Mouse (Mus musculus): ENCODE data around the gene Phldb3. TPM values are rescaled to one million over a fixed set of nuclear protein-coding genes. Genes with fewer than 3 reads are reported as not detected.
"Not testable (repeated sequence)": the region's sequence is repeated elsewhere in the genome, so short reads cannot be mapped to it uniquely, and the experiment has no call there.

Gene Phldb3
- polyA plus RNA-seq, 1 experiment: 6.8 TPM

DNA sequence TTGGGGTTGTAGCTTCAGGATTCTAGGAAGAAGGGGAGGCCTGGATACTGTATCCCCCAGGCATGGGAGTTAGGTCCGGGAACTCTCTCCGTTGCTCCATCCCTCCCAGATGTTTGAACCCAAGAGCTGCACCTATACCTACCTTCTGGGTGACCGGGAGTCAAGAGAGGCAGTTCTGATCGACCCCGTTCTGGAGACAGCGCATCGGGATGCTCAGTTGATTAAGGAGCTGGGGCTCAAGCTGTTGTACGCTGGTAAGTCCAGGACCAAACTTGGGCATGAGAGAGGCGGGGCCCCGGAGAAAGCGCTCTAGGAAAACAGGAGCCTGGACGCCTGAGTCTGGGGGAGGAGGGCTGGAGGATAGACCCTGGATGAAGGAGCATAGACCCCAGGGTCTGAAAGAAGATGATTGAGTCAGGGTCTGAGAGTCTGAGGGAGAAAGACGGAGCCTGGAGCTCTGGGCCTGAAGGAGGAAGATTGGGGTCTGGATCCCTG is 16.2 kb upstream of the Phldb3 start:
- DNase-seq (ENCODE audit: low spot score): no peak

- DNase-seq (ENCODE audit: low spot score): no peak
These were observed 15.1 kb upstream of the Phldb3 start for GRCm38 (mm10) chr7:24595464-24595863.

- DNase-seq (ENCODE audit: low spot score): no peak
These were observed 12.4 kb upstream of the Phldb3 start for GRCm38 (mm10) chr7:24598121-24598520.

DNA sequence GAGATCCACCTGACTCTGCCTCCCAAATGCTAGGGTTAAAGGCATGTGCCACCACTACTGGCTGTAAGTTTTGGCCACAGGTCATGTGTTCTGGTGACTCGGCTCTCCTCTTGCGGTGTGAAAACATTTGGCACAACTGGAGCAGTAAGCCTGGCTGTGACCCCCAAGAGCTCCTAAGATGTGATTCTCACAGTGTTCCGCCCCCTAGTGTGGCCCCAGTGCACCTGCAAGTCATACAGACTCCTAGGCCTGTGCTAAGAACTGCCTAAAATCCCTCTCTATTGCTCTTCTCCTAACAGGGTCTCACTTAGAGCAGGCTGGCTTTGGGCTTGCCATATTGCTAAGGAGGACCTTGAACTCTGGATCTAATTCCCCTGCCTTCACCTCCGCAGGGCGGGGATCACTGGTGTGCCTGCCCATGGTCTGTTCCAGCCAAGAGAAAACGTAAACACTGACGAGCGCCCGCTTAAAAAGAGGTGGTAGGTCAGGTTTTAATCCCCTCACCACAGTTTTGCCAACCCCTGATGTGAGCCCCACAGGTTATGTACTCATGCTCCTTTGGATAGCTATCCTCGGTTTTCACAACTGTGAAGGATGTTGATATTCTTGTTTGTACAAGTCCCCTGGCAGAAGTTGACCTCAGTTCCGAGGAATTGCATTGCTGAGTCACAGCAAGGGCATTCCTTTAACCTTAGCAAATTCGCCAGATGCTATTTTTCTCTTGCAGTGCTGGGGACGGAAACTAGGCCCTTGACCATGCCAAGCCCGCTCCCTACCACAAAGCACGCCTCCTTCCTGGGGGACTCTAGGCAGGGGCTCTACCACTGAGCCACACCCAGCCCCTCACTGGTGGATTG is 11.1 kb upstream of the Phldb3 start:
- no peak for DNase-seq (ENCODE audit: low spot score)

DNA sequence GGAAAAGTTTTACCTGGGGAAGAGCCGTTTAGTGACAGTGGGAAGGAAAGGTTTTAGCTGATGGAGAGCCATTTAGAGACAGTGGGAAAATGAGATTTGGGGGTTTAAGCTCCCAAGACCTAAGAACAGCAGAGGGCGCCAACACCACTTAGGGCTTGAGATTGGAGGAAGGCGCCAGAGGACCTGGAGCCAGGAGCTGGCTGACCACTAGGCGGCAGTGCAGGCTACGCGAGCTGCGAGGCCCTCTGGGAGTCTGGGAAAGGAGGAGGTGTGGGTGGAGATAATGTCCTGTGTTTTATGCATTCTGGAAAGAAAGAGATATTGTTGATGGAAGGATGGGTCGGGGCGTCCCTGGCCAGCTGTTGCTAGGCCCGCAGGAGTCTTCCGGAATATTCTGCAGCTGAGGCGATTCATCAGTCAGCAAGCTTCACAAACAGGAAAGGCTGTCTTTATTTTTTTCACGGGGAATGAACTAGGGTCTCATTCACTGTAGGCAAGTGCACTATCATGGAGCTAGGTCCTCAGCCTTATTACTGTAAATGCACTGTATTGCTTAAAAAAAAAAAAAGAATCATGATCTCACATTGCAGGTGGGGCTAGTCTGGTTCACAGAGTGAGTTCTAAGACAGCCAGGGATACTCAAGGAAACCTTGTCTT is 9.5 kb upstream of the Phldb3 start:
- DNase-seq (ENCODE audit: low spot score): peak; percentile 89

DNA sequence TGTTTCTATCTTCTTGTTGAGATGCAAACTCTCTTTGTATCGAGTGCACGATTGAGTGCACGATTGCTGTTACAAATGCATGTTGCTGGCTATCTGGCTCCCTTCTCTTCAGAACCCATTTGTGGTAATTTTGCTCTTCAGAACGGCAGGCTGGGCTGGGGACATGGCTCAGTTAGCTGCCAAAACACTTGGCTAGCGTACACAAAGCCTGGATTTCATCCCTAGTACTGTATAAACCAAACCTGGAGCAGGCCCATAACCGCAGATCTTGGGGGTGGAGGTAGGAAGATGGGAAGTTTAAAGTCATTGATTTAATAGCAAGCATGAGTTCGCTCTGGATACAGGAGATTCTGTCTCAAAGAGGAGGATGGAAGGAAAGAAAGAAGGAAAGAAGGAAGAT is 5.0 kb upstream of the Phldb3 start:
- no peak for DNase-seq (ENCODE audit: low spot score)

- DNase-seq (ENCODE audit: low spot score): no peak
These were observed 4.5 kb upstream of the Phldb3 start for GRCm38 (mm10) chr7:24606046-24606445.

GRCm38 (mm10) chr7:24608017-24608416 is 2.5 kb upstream of the Phldb3 start:
- no peak for DNase-seq (ENCODE audit: low spot score)

GRCm38 (mm10) chr7:24608561-24608960 is 2.0 kb upstream of the Phldb3 start:
- no peak for DNase-seq (ENCODE audit: low spot score)

DNA sequence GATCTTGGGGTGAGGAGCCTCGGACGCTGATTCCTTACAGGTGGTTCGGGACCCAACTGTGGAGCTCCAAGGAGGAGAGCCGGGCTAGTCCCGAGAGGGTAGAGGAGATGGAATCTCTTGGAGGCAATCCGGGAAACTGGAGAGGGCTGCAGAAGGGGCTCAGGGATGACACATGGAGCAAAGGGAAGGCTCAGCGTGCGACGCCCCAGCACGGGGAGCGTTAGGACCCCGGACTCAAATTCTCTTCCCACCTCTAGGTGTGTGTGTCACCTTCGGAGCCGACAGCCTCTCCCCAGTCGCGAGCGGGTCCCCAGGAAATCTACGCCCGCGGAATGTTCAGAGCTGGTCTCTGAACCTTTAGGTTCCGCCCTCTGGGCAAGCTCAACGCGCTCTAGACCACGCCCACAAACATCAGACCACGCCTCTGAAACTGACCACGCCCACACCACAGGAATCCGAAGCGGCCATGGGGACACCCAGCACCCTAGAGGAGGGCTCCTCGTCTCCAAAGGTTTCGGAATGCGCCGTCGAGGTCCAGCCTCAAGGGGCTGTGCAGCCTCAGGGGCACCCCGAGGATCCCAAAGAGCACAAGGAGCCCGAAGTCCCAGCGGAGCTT is 424 bp downstream of the Phldb3 start:
- peak; percentile 80 for DNase-seq (ENCODE audit: low spot score)

DNA sequence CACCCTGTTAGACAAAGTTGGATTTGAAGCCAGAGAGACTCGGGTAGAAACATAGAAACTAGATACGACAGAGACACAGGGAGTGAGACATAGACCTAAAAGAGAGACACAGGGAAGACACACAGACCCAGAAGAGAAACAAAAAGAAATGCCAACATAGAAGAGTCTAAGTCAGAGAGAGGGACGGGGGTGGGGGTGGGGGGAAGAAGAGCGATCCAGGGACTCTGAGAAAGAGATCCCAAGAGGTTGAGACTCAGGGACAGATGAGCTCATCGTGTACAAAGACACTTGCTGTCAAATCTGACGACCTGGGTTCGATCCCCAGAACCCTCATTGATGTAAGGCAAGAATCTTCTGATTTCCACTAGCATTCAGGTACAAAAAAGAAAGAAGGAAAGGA is 1.1 kb downstream of the Phldb3 start:
- DNase-seq (ENCODE audit: low spot score): no peak

DNA sequence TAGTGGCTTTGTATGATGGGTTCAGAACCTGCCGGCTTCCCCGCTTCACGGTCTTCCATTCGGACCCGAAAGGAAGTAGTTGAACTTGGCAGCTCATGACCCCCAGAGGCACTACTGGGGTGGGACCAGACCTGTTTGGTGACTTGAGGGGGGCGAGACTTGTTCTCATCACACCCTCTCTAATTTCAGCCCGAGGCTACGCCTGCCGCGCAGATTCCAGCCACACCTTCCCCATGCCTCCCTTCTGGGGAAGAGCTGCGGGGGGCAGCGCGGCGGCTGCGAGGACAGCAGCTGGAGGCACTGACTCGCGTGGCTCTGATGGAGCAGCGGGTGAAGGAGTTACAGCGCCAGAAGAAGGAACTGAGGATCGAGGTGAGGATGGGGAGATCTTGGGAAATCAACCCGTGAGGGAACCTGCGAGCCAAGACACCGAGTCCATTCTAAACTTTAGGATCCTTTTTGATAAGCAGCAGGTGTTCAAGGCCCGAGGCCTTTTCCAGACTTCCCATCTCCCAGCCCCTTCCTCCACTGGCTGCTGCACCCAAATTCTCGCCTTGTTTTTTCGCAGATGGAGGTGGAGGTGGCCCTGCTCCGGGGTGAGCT is 1.8 kb downstream of the Phldb3 start:
- DNase-seq (ENCODE audit: low spot score): no peak

GRCm38 (mm10) chr7:24614816-24615215 is 4.3 kb downstream of the Phldb3 start:
- no peak for DNase-seq (ENCODE audit: low spot score)

DNA sequence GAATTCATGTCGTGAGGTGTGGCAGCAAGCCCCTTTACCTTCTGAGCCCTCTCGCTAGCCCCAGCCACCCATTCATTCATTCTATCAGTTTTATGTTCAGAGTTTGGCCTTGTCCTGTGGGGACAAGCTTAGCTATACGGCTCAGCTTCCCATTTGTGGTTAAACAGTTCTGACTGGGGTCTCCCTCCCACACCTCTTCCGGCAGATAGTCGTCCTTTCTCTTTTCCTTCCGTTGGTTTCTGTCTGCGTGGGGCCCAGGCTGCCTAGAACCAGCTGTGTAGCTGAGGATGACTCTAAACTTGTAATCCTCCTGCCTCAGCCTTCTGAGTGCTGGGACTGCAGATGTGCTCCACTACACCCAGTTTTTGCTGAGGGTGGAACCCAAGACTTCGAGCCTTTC is 7.2 kb downstream of the Phldb3 start:
- DNase-seq (ENCODE audit: low spot score): no peak

- not testable (repeated sequence) for DNase-seq (ENCODE audit: low spot score)
These were observed 7.8 kb downstream of the Phldb3 start for GRCm38 (mm10) chr7:24618374-24618773.

DNA sequence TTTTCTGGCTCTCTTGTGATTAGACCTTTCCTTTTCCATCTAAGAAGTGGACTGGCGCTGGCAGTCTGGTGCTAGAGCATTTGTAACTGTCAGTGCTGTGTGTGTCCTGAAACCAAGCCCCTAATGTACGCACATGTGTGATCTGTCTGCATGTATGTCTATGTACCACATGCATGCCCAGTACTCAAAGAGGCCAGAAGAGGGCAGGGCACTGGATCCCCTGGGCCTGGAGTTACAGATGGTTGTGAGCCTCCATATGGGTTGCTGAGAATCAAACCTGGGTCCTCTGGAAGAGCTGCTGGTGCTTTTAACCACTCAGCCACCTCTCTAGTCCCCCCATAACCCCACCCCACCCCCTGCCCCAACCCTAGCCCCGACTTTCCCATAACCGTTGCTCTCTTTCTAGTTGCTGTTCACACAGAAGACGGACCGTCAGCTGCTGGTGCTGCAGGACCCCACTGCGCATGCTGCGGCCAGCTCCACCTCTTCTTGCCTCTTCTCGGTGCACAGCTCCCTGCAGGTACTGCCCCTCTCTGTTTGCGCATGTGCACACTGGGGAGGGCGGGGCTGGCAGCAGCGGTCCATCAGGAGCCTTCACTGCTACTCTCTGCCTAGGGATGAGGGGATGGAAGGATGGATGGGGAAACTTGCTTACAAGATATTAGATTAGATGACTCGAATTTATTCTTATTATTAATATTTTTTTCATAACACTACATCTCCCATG is 9.3 kb downstream of the Phldb3 start:
- DNase-seq (ENCODE audit: low spot score): no peak

GRCm38 (mm10) chr7:24621193-24621592 is 10.6 kb downstream of the Phldb3 start:
- DNase-seq (ENCODE audit: low spot score): no peak

- no peak for DNase-seq (ENCODE audit: low spot score)
These were observed 12.4 kb downstream of the Phldb3 start for GRCm38 (mm10) chr7:24622967-24623366.

DNA sequence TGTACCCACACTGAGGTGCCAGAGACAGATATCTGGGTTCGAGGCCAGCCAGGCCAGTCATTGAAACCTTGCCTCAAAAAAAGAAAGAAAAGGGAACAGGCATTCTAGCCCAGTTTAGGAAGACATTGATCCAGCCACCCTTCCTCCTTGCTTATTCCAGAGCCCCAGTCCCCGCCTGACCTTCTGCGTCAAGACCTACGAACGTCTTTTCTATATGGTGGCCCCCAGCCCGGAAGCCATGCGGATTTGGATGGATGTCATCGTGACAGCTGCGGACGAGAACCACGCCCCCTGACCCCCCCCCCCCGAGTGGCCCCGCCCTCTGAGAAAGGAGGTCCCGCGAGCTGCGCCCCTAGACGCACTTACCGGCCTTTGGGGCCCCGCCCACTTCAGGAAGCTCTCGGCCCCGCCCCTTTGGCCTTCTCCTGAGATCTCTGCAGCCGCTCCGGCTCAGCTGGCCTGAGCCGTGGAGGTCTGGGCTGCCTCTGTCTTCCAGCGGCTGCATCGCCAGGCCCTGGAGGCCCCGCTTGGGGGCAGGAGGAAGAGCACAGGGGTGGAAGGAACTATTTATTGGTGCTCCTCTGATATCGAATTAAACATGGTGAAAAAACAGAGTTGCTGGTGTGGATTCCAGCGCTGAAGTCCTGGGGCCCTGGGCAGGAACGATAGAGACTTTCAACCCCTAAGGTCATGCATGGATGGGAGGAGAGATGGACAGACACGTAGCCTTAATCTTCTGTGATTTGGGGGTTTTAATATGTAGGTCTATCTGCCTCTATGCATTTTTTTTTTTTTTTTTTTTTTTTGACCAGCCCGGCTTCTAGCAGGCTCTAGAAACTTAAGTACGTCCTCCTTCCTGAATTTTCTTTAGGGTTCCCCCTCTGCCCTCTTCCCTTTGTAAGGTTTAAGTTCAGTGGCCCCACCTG is 18.4 kb downstream of the Phldb3 start:
- DNase-seq (ENCODE audit: low spot score): peak; percentile 67

GRCm38 (mm10) chr7:24629672-24630071 is 19.1 kb downstream of the Phldb3 start:
- DNase-seq (ENCODE audit: low spot score): no peak

All from urinary bladder, adult 2 months (tissue).